Mouse (Mus musculus) erythroblast, embryonic 14.5 days (primary cell): ENCODE results near the gene Wdtc1. TPM values are rescaled to one million over a fixed set of nuclear protein-coding genes. Genes with fewer than 3 reads are reported as not detected.
A peak's percentile ranks its signal among the peaks of the same experiment; 100 is the strongest.

Experiments used
- H3K27me3 ChIP-seq: 2 replicates; pipeline ENCODE4 v1.6.1; 2012; ENCODE audit warnings: inconsistent platforms; ENCODE audit not compliant: control insufficient read depth
- H3K36me3 ChIP-seq: 2 replicates; pipeline ENCODE4 v1.6.1; 2012; ENCODE audit warnings: mild to moderate bottlenecking, inconsistent platforms; ENCODE audit not compliant: control insufficient read depth
- H3K4me1 ChIP-seq: 2 replicates; pipeline ENCODE4 v1.6.1; 2012; ENCODE audit warnings: inconsistent platforms; ENCODE audit not compliant: control insufficient read depth
- H3K4me3 ChIP-seq: replicated peaks from 2 replicates; pipeline ENCODE3; 2012; ENCODE audit warnings: moderate library complexity, mild to moderate bottlenecking, inconsistent platforms
- H3K9me3 ChIP-seq: 2 replicates; pipeline ENCODE4 v1.6.1; 2012; ENCODE audit warnings: low read length, inconsistent platforms, mixed read lengths; ENCODE audit not compliant: control insufficient read depth
- GATA1 ChIP-seq: IDR thresholded peaks from 2 replicates; pipeline ENCODE4 v1.6.1; 2012; ENCODE audit warnings: low read length, inconsistent platforms, mixed read lengths
- TAL1 ChIP-seq: IDR thresholded peaks from 3 replicates; pipeline ENCODE4 v1.6.1; 2012; ENCODE audit warnings: low read length, inconsistent platforms, mixed read lengths
- polyA plus RNA-seq: library from polyadenylated mRNA; stranded (reverse); fragments of >175 nt; gene quantifications from 2 replicates; pipeline ENCODE4 v1.2.3, GENCODE M21; 2012

Wdtc1 gene
- polyA plus RNA-seq, 1 experiment, result 23.1 TPM

- TF ChIP-seq GATA1 (no peak), TAL1 (no peak)
- Histone ChIP-seq H3K4me3 (no peak overlapping the region), H3K36me3 (peaks cover 72% of the 10 kb centered on the region)
These were observed 59.2 kb downstream of the Wdtc1 start for GRCm38 (mm10) chr4:133294084-133294483.

GRCm38 (mm10) chr4:133292901-133293843 lies 60.1 kb downstream of the Wdtc1 start:
- Histone ChIP-seq H3K4me3 (no peak overlapping the region), H3K27me3 (no peaks in the 10 kb centered on the region), H3K4me1 (peaks cover 52% of the 10 kb centered on the region), H3K9me3 (no peaks in the 10 kb centered on the region), H3K36me3 (peaks cover 63% of the 10 kb centered on the region)
- TF ChIP-seq TAL1 (no peak), GATA1 (no peak)

More at GRCm38 (mm10) chr4:133294084-133294483, 59.2 kb downstream of the Wdtc1 start:
- Histone ChIP-seq H3K27me3 (no peaks in the 10 kb centered on the region), H3K4me1 (peaks cover 48% of the 10 kb centered on the region), H3K9me3 (no peaks in the 10 kb centered on the region)

GRCm38 (mm10) chr4:133292405-133292804 lies 60.9 kb downstream of the Wdtc1 start:
- Histone ChIP-seq H3K36me3 (peaks cover 57% of the 10 kb centered on the region), H3K27me3 (no peaks in the 10 kb centered on the region), H3K9me3 (no peaks in the 10 kb centered on the region), H3K4me3 (no peak overlapping the region), H3K4me1 (peaks cover 58% of the 10 kb centered on the region)
- TF ChIP-seq TAL1 (no peak), GATA1 (no peak)

- TF ChIP-seq GATA1 (no peak), TAL1 (no peak)
- Histone ChIP-seq H3K9me3 (no peaks in the 10 kb centered on the region), H3K4me1 (peaks cover 68% of the 10 kb centered on the region), H3K4me3 (peak overlapping the region; percentile 20), H3K36me3 (peaks cover 46% of the 10 kb centered on the region), H3K27me3 (no peaks in the 10 kb centered on the region)
These were observed 62.0 kb downstream of the Wdtc1 start for GRCm38 (mm10) chr4:133291255-133291654.

GRCm38 (mm10) chr4:133286476-133287077 lies 66.7 kb downstream of the Wdtc1 start:
- H3K4me1 ChIP-seq, result peaks cover 92% of the 10 kb centered on the region

GRCm38 (mm10) chr4:133285950-133286349 lies 67.3 kb downstream of the Wdtc1 start:
- peak overlapping the region; percentile 45 for H3K4me3 ChIP-seq
- H3K36me3 ChIP-seq, result peaks cover 2% of the 10 kb centered on the region
- H3K9me3 ChIP-seq, result no peaks in the 10 kb centered on the region
- TF ChIP-seq TAL1 (peak; percentile 90), GATA1 (peak; percentile 98)
- H3K4me1 ChIP-seq, result peaks cover 87% of the 10 kb centered on the region
- no peaks in the 10 kb centered on the region for H3K27me3 ChIP-seq

More at GRCm38 (mm10) chr4:133286476-133287077, 66.7 kb downstream of the Wdtc1 start:
- Histone ChIP-seq H3K4me3 (peak overlapping the region; percentile 45), H3K27me3 (no peaks in the 10 kb centered on the region), H3K9me3 (no peaks in the 10 kb centered on the region), H3K36me3 (peaks cover 2% of the 10 kb centered on the region)
- TF ChIP-seq TAL1, result no peak
- TF ChIP-seq GATA1, result no peak

- TF ChIP-seq GATA1, result no peak
- TF ChIP-seq TAL1, result no peak
- Histone ChIP-seq H3K4me1 (peaks cover 81% of the 10 kb centered on the region), H3K36me3 (peaks cover 2% of the 10 kb centered on the region; the same call in 1 of the 2 replicates), H3K9me3 (no peaks in the 10 kb centered on the region), H3K27me3 (no peaks in the 10 kb centered on the region), H3K4me3 (peak overlapping the region; percentile 45)
These were observed 68.0 kb downstream of the Wdtc1 start for GRCm38 (mm10) chr4:133285299-133285698.

- no peaks in the 10 kb centered on the region for H3K36me3 ChIP-seq
- TF ChIP-seq TAL1 (no peak), GATA1 (no peak)
- no peak overlapping the region for H3K4me3 ChIP-seq
- H3K27me3 ChIP-seq, result no peaks in the 10 kb centered on the region
- no peaks in the 10 kb centered on the region for H3K9me3 ChIP-seq
- peaks cover 71% of the 10 kb centered on the region for H3K4me1 ChIP-seq
These were observed 70.6 kb downstream of the Wdtc1 start for GRCm38 (mm10) chr4:133282656-133283055.

- no peaks in the 10 kb centered on the region for H3K27me3 ChIP-seq
- TF ChIP-seq TAL1 (no peak), GATA1 (no peak)
- H3K36me3 ChIP-seq, result no peaks in the 10 kb centered on the region
- H3K9me3 ChIP-seq, result no peaks in the 10 kb centered on the region
- peaks cover 65% of the 10 kb centered on the region for H3K4me1 ChIP-seq
- no peak overlapping the region for H3K4me3 ChIP-seq
These were observed 71.3 kb downstream of the Wdtc1 start for GRCm38 (mm10) chr4:133281951-133282481.
